Mouse (Mus musculus) kidney, postnatal 10 days (tissue): Measurements from ENCODE around the gene Mrps31.

Experiments used
- DNase-seq: peaks from one replicate; pipeline ENCODE4 v3.0.0; 2021; ENCODE audit warnings: mixed read lengths

Gene Mrps31

DNA sequence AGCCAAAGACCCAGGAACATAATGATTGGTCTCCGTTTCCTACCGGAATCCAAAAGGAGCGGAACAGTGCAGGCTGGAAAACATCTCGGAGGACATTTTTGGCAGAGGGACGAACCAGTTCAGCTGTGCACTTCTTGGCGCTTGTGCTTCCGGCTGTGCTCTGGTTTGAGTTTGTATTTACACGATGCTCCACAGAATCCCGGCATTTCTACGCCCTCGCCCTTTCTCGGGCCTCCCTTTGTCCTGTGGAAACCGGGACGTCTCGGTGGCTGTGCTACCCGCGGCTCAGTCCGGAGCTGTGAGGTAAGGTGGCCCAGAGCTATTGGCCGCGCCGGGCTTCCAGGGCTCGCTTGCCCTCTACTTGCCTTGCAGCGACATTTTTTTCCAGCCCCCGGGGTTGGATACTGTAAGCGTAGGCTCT lies at the start of gene Mrps31:
TSS of gene Mrps31 (plus strand) at position 80 of the 421 bp plus-strand sequence.
- DNase-seq, result peak; percentile 87

DNA sequence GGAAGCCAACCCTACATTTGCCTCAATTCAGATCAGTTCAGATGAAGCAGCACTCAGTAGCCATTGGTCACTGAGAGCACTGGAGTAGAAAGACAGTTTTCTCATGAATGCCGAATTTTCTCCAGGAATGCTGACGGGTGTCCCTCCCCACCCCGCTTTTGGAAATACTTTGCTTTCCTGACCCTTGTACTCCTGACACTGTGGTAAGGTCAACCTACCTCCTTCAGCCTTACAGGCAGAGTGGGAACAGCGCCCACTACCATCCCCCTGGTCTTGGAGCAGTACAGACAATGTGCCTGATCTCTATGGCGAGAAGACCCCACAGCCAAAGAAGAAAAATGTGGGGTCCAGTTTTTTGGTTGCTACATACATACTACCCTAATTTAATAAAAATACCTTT lies 34.9 kb upstream of the Mrps31 start:
- no peak for DNase-seq

DNA sequence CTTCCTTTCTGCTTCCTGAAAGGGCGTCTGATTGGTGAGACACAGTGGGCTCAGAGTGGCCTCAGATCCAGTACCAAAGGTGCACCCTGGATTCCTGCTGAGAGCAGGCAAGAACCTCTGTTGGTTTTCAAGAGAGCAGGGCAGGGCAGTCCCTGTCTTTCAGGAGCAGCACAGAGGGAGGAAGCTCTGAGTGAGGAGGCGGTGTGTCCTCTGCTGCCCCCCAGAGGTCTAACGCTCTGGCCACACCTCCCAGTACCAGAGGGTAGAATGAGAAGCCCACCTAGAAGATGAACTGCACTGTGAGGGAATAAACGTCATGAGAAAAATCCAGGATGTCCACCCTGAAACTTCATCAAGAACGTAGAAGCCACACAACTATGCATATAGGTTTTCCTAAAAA lies 34.3 kb upstream of the Mrps31 start:
- DNase-seq, result peak; percentile 75

DNA sequence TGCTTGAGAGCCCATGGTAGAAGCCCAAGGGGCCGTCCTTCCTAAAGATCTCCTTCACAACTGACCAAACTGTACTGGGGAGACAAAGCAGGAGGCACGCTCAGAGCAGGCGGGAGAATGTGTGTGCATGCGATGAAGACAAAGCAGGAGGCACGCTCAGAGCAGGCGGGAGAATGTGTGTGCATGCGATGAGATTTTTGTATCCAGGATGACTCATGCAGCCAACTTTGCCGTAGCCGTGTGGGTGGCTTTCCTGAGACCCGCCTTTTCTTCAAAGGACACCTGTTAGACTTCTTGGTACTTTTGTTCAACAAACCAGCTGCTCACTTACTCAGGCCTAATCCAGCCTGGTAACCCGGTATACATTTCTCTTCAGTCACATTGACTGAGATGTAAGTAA lies 30.2 kb upstream of the Mrps31 start:
- no peak for DNase-seq

DNA sequence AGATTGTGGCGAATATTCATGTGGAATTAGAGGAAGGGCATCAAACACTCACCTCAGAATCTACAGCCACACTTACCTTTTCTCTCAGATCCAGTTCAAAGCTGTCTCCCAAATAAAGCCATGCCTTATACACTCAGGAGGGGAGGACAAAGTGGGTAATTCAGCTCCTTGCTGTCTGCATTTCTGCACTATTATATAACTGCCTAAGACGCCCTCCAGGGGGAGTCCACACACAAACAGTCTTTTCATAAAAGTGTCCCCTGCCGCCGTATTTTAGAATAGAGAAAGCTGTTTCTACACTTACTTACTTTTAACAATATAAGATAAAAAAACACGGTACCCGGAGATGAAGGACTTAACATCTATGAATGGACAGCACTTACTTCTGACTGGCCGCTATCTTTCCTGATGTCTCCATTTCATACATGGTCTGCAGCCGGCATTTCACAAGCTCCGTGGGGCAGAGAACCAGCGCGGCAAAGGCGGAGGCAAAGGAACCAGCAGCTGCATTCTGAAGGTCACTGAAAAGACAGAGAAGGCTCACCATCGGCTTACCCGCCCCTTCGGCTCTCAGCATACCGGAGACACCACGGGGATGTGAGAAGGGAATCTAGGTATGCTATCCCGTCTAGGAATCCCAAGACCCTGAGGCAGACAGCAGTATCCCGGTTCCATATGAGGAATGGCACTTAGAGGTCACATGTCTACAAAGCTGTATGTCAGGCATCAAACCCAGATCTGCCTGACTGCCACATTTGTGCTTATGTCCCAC lies 28.2 kb upstream of the Mrps31 start:
- no peak for DNase-seq

DNA sequence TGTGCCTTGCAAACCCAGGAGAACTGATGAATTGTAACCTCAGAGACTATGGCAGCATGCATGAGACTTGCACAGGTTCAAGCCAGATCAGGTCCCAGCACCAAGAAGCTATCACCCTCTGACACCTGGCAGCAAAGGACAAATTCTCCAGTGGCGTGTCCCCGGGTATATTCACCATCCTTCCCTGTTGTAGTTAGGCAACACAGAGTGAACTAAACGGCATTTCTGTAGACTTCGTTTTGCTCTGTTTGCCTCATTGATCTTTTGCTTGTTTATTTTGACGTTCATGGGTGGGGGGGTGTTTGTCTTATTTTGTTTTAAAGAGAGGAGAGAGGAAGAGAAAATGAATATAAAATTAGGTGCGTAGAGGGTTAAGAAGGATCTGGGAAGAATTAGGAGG lies 26.0 kb upstream of the Mrps31 start:
- DNase-seq, result no peak

DNA sequence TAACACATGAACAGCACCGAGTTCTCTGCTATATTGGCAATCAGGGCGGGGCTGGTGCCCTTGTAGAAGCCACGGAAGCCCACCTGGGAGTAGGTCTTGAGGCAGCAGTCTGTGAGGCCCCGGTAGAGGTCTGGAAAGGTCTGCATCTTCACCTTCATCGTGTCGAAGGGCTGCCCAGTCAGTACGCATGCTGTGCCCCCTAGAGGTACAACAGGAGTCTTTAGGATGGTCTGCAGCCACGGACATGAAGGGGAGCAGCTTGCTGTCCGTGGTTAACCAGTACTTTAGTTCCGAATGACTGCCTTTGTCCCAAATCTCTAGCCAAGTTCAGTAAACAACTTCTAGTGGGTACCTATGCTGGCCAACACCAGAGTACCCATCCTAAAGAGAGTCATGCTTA lies 21.3 kb upstream of the Mrps31 start:
- peak; percentile 23 for DNase-seq

DNA sequence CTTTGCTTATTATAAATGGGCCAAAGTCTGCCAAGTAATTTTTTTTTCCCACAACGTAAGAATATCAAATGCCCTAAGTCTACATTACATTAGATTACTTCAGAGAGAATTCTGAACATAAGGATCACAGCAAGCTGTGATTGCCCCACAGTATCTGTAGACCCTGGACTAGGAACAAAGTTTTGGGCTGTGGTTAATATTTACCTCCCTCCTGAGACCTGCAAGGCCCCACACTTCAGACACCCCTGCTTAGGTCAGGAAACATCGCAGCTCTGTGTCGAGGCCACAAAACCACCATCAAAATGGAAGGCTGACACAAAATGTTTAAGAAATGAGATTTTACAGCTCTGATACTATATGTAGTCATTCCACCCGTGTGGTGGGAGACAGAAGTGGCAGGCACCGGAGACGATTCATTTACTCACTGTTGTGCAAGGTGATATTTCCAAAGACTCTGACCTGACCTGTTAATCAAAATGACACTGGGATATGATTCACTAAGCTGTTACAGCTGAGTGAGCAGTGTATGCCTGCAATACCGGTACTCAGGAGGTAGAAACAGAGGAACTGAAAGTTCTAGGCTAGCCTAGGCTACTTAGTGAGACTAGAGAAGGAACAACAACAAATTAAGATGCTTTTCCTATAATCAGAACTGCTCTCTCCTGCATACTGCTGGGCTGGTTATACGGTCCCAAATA lies 20.2 kb upstream of the Mrps31 start:
- DNase-seq, result peak; percentile 29

DNA sequence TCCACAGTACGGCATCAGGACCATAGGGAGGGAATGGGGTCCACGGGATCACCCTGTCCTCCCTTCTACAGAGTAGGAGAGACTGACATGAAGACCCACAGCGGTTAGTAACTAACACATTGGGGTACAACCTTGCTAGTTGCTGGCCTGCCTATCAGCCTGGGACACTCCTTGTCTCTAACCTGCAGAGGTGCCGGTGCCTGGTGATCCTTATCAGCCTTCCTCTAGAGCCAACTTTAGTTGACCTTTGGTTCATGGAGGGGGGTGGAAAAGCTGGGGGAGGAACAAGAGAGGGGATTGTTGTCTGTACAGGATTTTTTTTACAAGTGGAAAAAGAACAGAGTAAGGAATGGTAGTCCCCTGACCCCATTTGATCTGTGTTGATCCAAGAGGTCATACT lies 16.7 kb upstream of the Mrps31 start:
- peak; percentile 41 for DNase-seq

DNA sequence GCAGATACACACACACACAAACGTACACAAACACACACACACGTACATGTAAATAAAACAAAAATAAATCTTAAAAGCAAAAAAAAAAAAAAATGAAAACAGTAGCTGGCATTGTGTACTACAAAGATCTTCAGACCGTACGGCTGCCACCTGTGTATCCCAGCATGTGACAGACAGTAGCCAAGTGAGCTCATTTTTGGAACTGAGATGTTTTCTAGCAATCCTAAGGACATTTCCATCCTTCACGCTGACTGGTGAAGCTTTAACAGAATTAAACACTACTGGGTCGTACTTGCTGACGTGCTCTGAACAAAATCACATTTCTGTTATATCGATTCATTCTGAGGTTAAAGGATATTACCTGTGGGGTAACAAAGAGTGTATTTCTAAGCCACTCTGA lies 15.9 kb upstream of the Mrps31 start:
- DNase-seq, result no peak

DNA sequence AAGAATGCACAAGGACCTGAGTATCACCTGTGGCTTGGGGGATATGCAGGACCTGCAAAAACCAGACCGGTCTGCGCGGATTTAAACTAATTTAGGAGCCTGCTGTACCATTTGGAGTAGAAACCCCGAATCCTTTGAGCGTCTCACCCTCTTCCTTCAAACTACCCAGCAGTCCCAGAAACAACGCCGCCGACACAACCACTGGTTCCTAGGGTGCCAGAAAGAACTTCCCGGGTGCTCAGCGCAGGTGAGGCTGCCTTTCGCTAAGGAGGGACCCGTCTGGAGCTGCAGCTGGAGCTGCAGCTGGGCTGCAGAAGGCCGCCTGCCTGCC lies 13.4 kb upstream of the Mrps31 start:
- DNase-seq, result no peak

DNA sequence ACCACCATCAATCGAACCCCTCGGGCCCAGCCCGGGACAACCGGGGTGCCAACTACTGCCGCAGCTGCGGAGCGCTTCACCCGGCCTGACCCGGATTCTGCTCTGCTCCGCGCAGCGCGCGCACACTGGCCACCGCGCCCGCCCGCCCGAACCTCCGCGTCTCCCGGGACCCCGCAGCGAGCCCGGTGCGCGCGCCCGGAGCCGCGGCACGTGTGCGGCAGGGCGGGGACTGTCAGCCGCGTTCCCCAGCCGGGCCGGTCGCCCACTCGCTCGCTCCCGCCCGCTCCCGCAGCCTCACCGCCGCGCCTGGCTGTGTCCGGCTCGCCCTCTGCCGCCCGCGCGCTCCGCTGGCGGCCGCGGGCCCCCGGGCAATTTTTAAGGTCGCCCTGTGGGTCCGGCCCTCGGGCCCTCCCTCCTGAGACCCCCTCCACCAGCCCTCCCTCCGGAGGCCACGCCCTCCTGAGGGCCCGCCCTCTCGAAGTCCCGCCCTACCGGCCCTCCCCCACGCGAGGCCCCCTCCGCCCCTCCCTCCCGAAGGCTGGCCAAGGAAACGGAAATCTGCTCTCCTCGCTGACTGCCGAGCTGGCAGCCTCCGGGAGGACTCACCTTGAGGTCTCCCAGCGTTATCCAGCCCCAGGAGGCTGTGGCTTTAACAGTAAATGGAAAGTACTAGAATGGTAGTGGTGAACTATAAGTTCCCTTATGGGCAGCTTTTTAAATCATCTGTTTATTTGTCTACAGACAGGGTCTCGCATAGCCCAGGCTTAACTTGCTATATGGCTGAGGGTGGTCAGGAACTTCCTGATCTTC lies 12.8 kb upstream of the Mrps31 start, which contains the start of gene Slc25a15:
TSS of gene Slc25a15 (minus strand) at position 456 of the 810 bp plus-strand sequence.
- peak; percentile 96 for DNase-seq

DNA sequence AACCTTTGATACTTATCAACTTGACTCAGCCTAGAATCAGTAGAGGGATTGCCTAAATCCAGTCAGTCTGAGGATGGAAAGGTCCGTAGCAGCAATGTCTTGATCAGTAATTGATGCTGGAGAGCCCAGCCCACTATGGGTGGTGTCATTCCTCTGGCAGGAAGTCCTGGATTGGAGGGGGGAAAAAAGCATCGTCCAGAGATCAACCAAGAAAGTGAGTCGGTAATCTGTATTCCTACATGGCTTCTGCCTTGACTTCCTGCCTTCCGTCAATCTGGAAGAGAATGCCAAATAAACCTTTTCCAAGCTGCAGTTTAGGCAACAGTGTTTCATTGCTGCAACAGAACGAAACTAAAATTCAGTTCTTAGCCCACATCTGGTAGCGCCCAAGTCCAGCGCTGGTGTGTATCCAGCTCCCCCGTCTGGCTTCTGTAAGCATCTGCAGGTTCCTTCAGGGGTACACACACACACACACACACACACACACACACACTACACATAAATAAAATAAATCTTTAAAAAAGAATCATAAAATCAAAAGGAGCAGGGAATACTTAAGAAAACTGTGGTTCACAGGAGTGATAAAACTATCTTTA lies 11.8 kb upstream of the Mrps31 start:
- peak; percentile 15 for DNase-seq

DNA sequence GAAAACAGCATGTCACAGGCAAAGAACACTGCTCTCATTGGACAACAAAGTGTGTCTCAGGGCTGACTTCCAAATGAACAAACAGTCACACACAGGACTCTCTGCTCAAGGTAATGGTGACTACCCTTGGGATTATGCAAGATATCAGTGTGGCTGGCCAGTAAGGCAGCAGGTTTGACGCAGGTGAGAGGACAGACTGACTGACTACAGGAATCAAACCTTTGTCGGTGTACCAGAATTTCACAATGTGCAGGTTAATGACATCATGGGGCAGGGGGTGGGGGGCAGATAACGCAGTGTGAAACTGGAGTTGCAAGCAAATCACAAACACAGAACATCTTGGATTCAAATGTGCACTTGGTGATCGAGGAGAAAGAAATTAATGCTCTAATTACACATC lies 10.6 kb upstream of the Mrps31 start:
- DNase-seq, result no peak

DNA sequence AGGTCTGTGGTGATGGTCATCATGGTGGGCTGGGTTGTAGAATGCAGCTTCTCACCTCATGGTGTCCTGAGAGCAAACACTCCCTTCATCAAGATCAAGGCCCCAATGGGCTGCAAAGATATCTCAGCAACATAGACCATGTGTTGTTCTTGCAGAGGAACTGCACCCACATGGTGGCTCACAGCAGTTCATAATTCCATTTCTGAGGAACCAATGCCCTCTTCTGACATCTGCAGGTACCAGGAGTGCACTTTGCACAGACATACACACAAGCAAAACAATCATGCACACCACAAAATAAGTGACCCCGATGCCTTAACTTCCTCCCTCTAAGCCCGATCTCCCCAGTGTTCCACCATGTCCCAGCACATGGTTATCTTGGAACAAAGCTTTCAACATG lies 7.9 kb upstream of the Mrps31 start:
- no peak for DNase-seq

DNA sequence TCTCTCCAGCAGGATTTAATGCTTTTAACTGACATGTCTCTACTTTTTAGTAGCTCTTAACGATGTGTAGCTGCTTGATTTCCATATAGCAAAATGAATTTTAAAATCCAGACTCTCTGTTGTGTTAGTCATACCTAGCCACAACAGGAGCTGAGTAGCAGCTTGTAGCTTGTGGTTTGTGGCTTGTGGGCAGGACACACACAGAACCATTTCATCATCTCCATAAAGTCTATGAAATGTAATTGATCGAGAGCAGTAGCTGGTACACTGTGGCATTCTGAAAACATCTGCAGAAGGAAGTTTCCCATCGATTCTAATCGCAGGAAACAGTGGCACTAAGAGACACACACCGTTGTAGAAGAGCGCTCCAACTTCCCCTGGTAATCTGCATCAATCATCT lies 5.4 kb upstream of the Mrps31 start:
- DNase-seq, result no peak

DNA sequence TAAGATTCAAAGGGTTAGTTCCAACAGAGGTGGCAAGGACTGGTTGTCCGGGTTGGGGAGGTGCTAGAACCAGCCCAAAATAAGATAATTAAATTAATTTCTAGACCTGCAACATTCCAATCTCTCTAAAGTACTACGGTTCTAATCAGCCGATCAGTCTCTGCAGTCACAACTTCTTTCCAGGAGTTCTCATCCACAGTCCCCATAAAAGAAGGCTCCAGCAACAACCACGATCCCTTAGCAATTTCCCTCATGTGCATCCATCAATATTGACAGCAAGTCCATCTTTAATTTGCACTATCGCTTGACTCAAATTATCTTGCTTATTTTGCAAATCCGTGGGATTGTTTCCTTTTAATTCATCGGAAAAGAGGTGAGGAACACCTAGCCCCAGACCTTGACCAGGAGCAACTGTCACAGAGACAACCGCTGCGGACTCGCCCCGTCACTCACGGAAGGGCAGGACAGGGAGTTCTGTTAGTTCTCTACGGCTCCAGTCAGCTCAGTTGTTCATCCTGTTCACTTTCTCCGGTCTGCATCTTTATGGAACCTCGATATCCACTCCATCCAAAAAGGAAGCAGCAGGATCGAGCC lies 376 bp upstream of the Mrps31 start:
- no peak for DNase-seq

DNA sequence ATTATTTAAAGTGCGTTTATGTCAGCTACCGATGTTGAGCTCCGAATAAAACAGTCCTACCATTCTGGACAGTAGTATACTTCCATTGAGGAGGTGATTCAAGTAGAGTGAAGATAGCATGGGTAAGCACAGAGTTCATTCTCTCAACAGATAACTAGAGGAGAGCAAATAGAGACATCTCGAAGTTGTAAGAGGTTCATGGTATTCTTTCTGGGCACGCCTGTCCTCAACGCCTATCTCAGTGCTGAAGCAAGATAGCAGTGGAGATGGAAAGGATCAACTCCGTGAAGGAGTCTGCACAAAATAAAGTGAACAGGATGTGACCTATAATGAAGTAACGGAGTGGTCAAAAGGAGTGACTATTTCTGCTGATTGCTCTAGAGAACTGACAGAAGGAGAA lies 810 bp downstream of the Mrps31 start:
- DNase-seq, result no peak
